Mouse (Mus musculus): ENCODE data around the gene Epha8. TPM values are rescaled to one million over a fixed set of nuclear protein-coding genes. Genes with fewer than 3 reads are reported as not detected.

Gene Epha8
- polyA plus RNA-seq, 1 experiment from 2014 or later, result 0.72 TPM

GRCm38 (mm10) chr4:136944558-136945350 is 11.9 kb downstream of the Epha8 start:
- DNase-seq (ENCODE audit: low spot score) (no peak), ATAC-seq (replicated peaks; ENCODE audit: low FRiP score) (no peak)
- H3K36me3 ChIP-seq (ENCODE audit: control insufficient read depth, insufficient read depth, low read length), result no peaks in the 10 kb centered on the region
- no peaks in the 10 kb centered on the region; the same call in 1 of the 2 replicates for H3K27me3 ChIP-seq (ENCODE audit: control insufficient read depth, insufficient read depth, low read length)
- no peak overlapping the region for H3K9ac ChIP-seq (ENCODE audit: low read length)
- no peaks in the 10 kb centered on the region for H3K9me3 ChIP-seq (ENCODE audit: control insufficient read depth, low read length)
- no peak overlapping the region for H3K4me3 ChIP-seq (ENCODE audit: low read depth, low read length)
- no peak overlapping the region for H3K27ac ChIP-seq (ENCODE audit: low read depth, low read length)
- 83% methylated on average over 11 of the region's 11 CpGs for WGBS
- no peak overlapping the region for H3K4me2 ChIP-seq (ENCODE audit: low read depth, low read length, severe bottlenecking)
- no peaks in the 10 kb centered on the region; the same call in 1 of the 2 replicates for H3K4me1 ChIP-seq (replicated peaks; ENCODE audit: control insufficient read depth, insufficient read depth, low read length)

GRCm38 (mm10) chr4:136943175-136943574 is 13.4 kb downstream of the Epha8 start:
- H3K4me1 ChIP-seq (replicated peaks; ENCODE audit: control insufficient read depth, insufficient read depth, low read length), result no peaks in the 10 kb centered on the region; the same call in 1 of the 2 replicates
- no peak overlapping the region for H3K4me3 ChIP-seq (ENCODE audit: low read depth, low read length)
- H3K4me2 ChIP-seq (ENCODE audit: low read depth, low read length, severe bottlenecking), result no peak overlapping the region
- H3K9me3 ChIP-seq (ENCODE audit: control insufficient read depth, low read length), result no peaks in the 10 kb centered on the region
- no peak overlapping the region for H3K27ac ChIP-seq (ENCODE audit: low read depth, low read length)
- ATAC-seq (replicated peaks; ENCODE audit: low FRiP score), result no peak
- WGBS, result 34% methylated on average over 13 of the region's 13 CpGs
- H3K9ac ChIP-seq (ENCODE audit: low read length), result no peak overlapping the region
- no peak for DNase-seq (ENCODE audit: low spot score)
- H3K36me3 ChIP-seq (ENCODE audit: control insufficient read depth, insufficient read depth, low read length), result no peaks in the 10 kb centered on the region
- no peaks in the 10 kb centered on the region; the same call in 1 of the 2 replicates for H3K27me3 ChIP-seq (ENCODE audit: control insufficient read depth, insufficient read depth, low read length)

- no peak for DNase-seq (ENCODE audit: low spot score)
- no peaks in the 10 kb centered on the region; the same call in 1 of the 2 replicates for H3K4me1 ChIP-seq (replicated peaks; ENCODE audit: control insufficient read depth, insufficient read depth, low read length)
- no peak overlapping the region for H3K4me2 ChIP-seq (ENCODE audit: low read depth, low read length, severe bottlenecking)
- ATAC-seq (replicated peaks; ENCODE audit: low FRiP score), result no peak
- no peaks in the 10 kb centered on the region for H3K36me3 ChIP-seq (ENCODE audit: control insufficient read depth, insufficient read depth, low read length)
- no peak overlapping the region for H3K27ac ChIP-seq (ENCODE audit: low read depth, low read length)
- no peak overlapping the region for H3K4me3 ChIP-seq (ENCODE audit: low read depth, low read length)
- H3K27me3 ChIP-seq (ENCODE audit: control insufficient read depth, insufficient read depth, low read length), result no peaks in the 10 kb centered on the region; the same call in 1 of the 2 replicates
- no peaks in the 10 kb centered on the region for H3K9me3 ChIP-seq (ENCODE audit: control insufficient read depth, low read length)
- WGBS, result 31% methylated on average over 18 of the region's 18 CpGs
- no peak overlapping the region for H3K9ac ChIP-seq (ENCODE audit: low read length)
Measured at GRCm38 (mm10) chr4:136942761-136943160, 13.9 kb downstream of the Epha8 start.

- Histone ChIP-seq H3K4me3 (ENCODE audit: low read depth, low read length) (no peak overlapping the region), H3K9ac (ENCODE audit: low read length) (no peak overlapping the region), H3K36me3 (ENCODE audit: control insufficient read depth, insufficient read depth, low read length) (no peaks in the 10 kb centered on the region), H3K27ac (ENCODE audit: low read depth, low read length) (no peak overlapping the region), H3K4me2 (ENCODE audit: low read depth, low read length, severe bottlenecking) (no peak overlapping the region), H3K4me1 (replicated peaks; ENCODE audit: control insufficient read depth, insufficient read depth, low read length) (no peaks in the 10 kb centered on the region; the same call in 1 of the 2 replicates), H3K27me3 (ENCODE audit: control insufficient read depth, insufficient read depth, low read length) (no peaks in the 10 kb centered on the region; the same call in 1 of the 2 replicates), H3K9me3 (ENCODE audit: control insufficient read depth, low read length) (no peaks in the 10 kb centered on the region)
- WGBS, result 87% methylated on average over 5 of the region's 5 CpGs
- DNase-seq (ENCODE audit: low spot score) (no peak), ATAC-seq (replicated peaks; ENCODE audit: low FRiP score) (no peak)
Measured at GRCm38 (mm10) chr4:136937935-136938334, 18.7 kb downstream of the Epha8 start.

- ATAC-seq (replicated peaks; ENCODE audit: low FRiP score) (no peak), DNase-seq (ENCODE audit: low spot score) (no peak)
- H3K27ac ChIP-seq (ENCODE audit: low read depth, low read length), result no peak overlapping the region
- no peak overlapping the region for H3K4me2 ChIP-seq (ENCODE audit: low read depth, low read length, severe bottlenecking)
- WGBS, result 78% methylated on average over 4 of the region's 4 CpGs
- no peaks in the 10 kb centered on the region for H3K36me3 ChIP-seq (ENCODE audit: control insufficient read depth, insufficient read depth, low read length)
- no peaks in the 10 kb centered on the region; the same call in 1 of the 2 replicates for H3K4me1 ChIP-seq (replicated peaks; ENCODE audit: control insufficient read depth, insufficient read depth, low read length)
- no peak overlapping the region for H3K9ac ChIP-seq (ENCODE audit: low read length)
- H3K27me3 ChIP-seq (ENCODE audit: control insufficient read depth, insufficient read depth, low read length), result no peaks in the 10 kb centered on the region; the same call in 1 of the 2 replicates
- no peak overlapping the region for H3K4me3 ChIP-seq (ENCODE audit: low read depth, low read length)
- H3K9me3 ChIP-seq (ENCODE audit: control insufficient read depth, low read length), result no peaks in the 10 kb centered on the region
Measured at GRCm38 (mm10) chr4:136937344-136937743, 19.3 kb downstream of the Epha8 start.

GRCm38 (mm10) chr4:136934746-136935613 is 21.6 kb downstream of the Epha8 start:
- H3K27ac ChIP-seq (ENCODE audit: low read depth, low read length), result no peak overlapping the region
- 54% methylated on average over 18 of the region's 18 CpGs for WGBS

GRCm38 (mm10) chr4:136930474-136930873 is 26.1 kb downstream of the Epha8 start:
- Histone ChIP-seq H3K36me3 (ENCODE audit: control insufficient read depth, insufficient read depth, low read length) (no peaks in the 10 kb centered on the region), H3K4me1 (replicated peaks; ENCODE audit: control insufficient read depth, insufficient read depth, low read length) (no peaks in the 10 kb centered on the region; the same call in 1 of the 2 replicates), H3K4me2 (ENCODE audit: low read depth, low read length, severe bottlenecking) (no peak overlapping the region), H3K4me3 (ENCODE audit: low read depth, low read length) (no peak overlapping the region), H3K9ac (ENCODE audit: low read length) (no peak overlapping the region), H3K9me3 (ENCODE audit: control insufficient read depth, low read length) (no peaks in the 10 kb centered on the region), H3K27ac (ENCODE audit: low read depth, low read length) (no peak overlapping the region), H3K27me3 (ENCODE audit: control insufficient read depth, insufficient read depth, low read length) (peaks cover 6% of the 10 kb centered on the region; the same call in 1 of the 2 replicates)
- 91% methylated on average over 8 of the region's 8 CpGs for WGBS
- DNase-seq (ENCODE audit: low spot score) (no peak), ATAC-seq (replicated peaks; ENCODE audit: low FRiP score) (no peak)

More at GRCm38 (mm10) chr4:136934746-136935613, 21.6 kb downstream of the Epha8 start:
- H3K9me3 ChIP-seq (ENCODE audit: control insufficient read depth, low read length), result no peaks in the 10 kb centered on the region
- H3K36me3 ChIP-seq (ENCODE audit: control insufficient read depth, insufficient read depth, low read length), result no peaks in the 10 kb centered on the region
- no peak overlapping the region for H3K4me3 ChIP-seq (ENCODE audit: low read depth, low read length)
- DNase-seq (ENCODE audit: low spot score), result no peak
- no peaks in the 10 kb centered on the region; the same call in 1 of the 2 replicates for H3K4me1 ChIP-seq (replicated peaks; ENCODE audit: control insufficient read depth, insufficient read depth, low read length)
- no peak overlapping the region for H3K9ac ChIP-seq (ENCODE audit: low read length)
- H3K27me3 ChIP-seq (ENCODE audit: control insufficient read depth, insufficient read depth, low read length), result no peaks in the 10 kb centered on the region
- no peak for ATAC-seq (replicated peaks; ENCODE audit: low FRiP score)
- H3K4me2 ChIP-seq (ENCODE audit: low read depth, low read length, severe bottlenecking), result no peak overlapping the region

- no peak overlapping the region for H3K4me2 ChIP-seq (ENCODE audit: low read depth, low read length, severe bottlenecking)
- no peaks in the 10 kb centered on the region for H3K9me3 ChIP-seq (ENCODE audit: control insufficient read depth, low read length)
- ATAC-seq (replicated peaks; ENCODE audit: low FRiP score), result no peak
- no peak for DNase-seq (ENCODE audit: low spot score)
- H3K36me3 ChIP-seq (ENCODE audit: control insufficient read depth, insufficient read depth, low read length), result no peaks in the 10 kb centered on the region
- H3K4me3 ChIP-seq (ENCODE audit: low read depth, low read length), result no peak overlapping the region
- no peak overlapping the region for H3K9ac ChIP-seq (ENCODE audit: low read length)
- 2% methylated on average over 5 of the region's 5 CpGs for WGBS
- H3K27ac ChIP-seq (ENCODE audit: low read depth, low read length), result no peak overlapping the region
- peaks cover 14% of the 10 kb centered on the region; the same call in 1 of the 2 replicates for H3K27me3 ChIP-seq (ENCODE audit: control insufficient read depth, insufficient read depth, low read length)
- no peaks in the 10 kb centered on the region for H3K4me1 ChIP-seq (replicated peaks; ENCODE audit: control insufficient read depth, insufficient read depth, low read length)
Measured at GRCm38 (mm10) chr4:136928928-136929327, 27.7 kb downstream of the Epha8 start.

Measured in forebrain, embryonic 11.5 days (tissue).